Mouse (Mus musculus) left cerebral cortex, adult 11 months (tissue): ENCODE data around the gene Gm5624.
"Not testable (repeated sequence)": the region's sequence is repeated elsewhere in the genome, so short reads cannot be mapped to it uniquely, and the experiment has no call there.

Source experiments
- DNase-seq: peaks from one replicate; pipeline ENCODE4 v3.0.0; 2022; ENCODE audit warnings: low spot score

Gene Gm5624

DNA sequence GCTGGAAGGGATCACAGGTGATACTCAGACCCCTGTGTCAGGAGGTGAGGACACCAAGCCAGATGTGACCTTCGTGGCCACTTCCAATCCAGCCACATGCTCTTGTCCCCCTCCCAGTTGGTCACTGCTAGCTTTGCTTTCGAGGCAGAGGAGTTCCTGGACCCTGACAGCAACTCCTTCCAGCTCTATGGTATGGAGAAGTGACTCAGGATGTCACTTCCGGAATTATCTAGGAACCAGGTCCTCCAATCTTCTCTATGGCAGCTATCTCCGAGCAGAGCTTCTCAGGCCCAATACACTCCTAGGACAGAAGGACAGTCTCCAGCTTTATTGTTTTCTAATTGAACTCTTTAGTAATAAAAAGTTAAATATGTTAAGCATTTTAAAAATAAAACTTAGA is at the start of gene Gm5624:
Gene Gm5624 (minus strand): TSS at position 202 of the 400 bp plus-strand sequence.
- not testable (repeated sequence) for DNase-seq

DNA sequence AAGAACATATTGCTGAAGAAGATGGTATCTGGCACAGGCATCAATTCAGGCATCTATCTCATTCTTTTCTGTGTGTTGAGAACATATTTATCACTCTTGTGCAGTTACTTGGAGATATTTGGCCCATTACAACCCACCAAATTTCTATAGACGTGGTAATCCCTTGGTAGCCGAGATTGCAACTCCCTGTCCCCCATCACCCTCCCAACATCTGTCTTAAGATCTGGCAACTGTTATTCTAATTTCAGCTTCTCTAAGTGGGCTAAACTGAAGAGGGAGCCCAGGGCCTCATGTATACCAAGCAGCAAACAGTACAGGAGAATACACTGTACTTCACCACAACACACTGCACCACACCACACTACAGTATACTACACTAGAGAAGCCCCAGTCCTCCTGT is 36.0 kb downstream of the Gm5624 start:
- not testable (repeated sequence) for DNase-seq

DNA sequence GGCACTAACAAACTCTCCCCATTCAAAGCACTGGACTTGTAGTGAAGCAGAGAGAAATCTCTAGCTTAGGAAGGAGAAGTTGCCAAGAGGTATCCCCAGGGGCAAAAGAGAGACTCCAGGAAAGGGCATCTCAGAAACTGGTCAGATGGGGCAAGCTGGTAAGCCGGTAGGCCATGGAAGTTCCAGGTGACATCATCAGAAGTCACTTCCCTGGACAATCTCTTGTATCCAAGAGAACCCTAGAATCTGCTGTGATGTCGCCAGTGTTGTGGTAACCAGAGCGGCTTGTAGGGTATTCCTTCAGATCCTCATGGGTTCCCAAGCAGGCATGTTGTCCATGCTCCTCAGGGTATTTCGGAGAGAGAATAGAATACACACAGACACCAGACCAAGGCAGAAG is 44.9 kb downstream of the Gm5624 start, which contains the start of gene Gm8247:
Gene Gm8247 (plus strand): TSS at position 301 of the 400 bp plus-strand sequence.
- not testable (repeated sequence) for DNase-seq

DNA sequence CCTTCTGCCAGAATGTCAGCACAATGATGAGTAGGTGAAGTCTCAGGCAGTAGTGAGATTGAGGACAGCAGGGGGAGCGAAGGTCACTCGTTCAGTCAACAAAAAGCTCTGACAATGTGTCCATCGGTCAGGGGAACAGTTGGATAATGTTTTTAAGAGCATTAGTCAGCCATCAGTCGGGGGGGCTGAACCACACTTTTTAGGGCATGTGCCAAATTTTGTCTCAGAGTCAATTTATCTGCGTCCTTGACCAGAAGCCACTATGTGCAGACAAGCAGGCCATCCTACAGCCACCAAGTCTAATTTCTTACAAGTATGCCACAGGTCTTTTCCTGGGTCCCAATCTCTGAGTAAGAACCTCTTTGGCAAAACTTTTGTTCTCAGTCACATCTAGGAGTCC is 79.8 kb downstream of the Gm5624 start:
- DNase-seq = not testable (repeated sequence)

DNA sequence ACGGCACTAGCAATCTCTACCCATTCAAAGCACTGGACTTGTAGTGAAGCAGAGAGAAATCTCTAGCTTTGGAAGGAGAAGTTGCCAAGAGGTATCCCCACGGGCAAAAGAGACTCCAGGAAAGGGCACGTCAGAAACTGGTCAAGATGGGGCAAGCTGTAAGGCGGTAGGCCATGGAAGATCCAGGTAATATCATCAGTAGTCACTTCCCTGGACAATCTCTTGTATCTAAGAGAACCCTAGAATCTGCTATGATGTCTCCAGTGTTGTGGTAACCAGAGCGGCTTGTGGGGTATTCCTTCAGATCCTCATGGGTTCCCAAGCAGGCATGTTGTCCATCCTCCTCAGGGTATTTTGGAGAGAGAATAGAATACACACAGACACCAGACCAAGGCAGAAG is 109.8 kb downstream of the Gm5624 start, which contains the start of gene Gm17093:
Gene Gm17093 (plus strand): TSS at position 301 of the 400 bp plus-strand sequence.
- DNase-seq = not testable (repeated sequence)
